Mouse (Mus musculus) ES-CJ7 (cell line): Measurements from ENCODE around the gene Arntl.

Source experiments
- DNase-seq: peaks from one replicate; pipeline ENCODE4 v3.0.0; 2011; ENCODE audit warnings: low read depth, low spot score

Arntl gene

GRCm38 (mm10) chr7:113206644-113207470, at the start of gene Arntl:
Gene Arntl, plus strand, starts transcription at chr7:113207465.
- peak; percentile 100 for DNase-seq

GRCm38 (mm10) chr7:113161077-113161698, 46.1 kb upstream of the Arntl start:
- no peak for DNase-seq

GRCm38 (mm10) chr7:113164719-113165118, 42.5 kb upstream of the Arntl start:
- no peak for DNase-seq

- peak; percentile 74 for DNase-seq
These were observed 40.2 kb upstream of the Arntl start for GRCm38 (mm10) chr7:113167092-113167491.

- no peak for DNase-seq
These were observed 38.7 kb upstream of the Arntl start for GRCm38 (mm10) chr7:113168609-113169008.

GRCm38 (mm10) chr7:113172425-113172824, 34.8 kb upstream of the Arntl start:
- peak; percentile 53 for DNase-seq

GRCm38 (mm10) chr7:113175481-113175880, 31.8 kb upstream of the Arntl start:
- DNase-seq, result no peak

GRCm38 (mm10) chr7:113178073-113178472, 29.2 kb upstream of the Arntl start:
- no peak for DNase-seq

GRCm38 (mm10) chr7:113183787-113184186, 23.5 kb upstream of the Arntl start:
- no peak for DNase-seq

GRCm38 (mm10) chr7:113185056-113185455, 22.2 kb upstream of the Arntl start:
- no peak for DNase-seq

GRCm38 (mm10) chr7:113186041-113186800, 21.0 kb upstream of the Arntl start:
- DNase-seq, result peak; percentile 63

- DNase-seq, result no peak
These were observed 19.2 kb upstream of the Arntl start for GRCm38 (mm10) chr7:113188091-113188490.

- DNase-seq, result no peak
These were observed 18.7 kb upstream of the Arntl start for GRCm38 (mm10) chr7:113188566-113188965.

GRCm38 (mm10) chr7:113191787-113192186, 15.5 kb upstream of the Arntl start:
- DNase-seq, result peak; percentile 48

GRCm38 (mm10) chr7:113192714-113193365, 14.4 kb upstream of the Arntl start:
- no peak for DNase-seq

GRCm38 (mm10) chr7:113193872-113194271, 13.4 kb upstream of the Arntl start:
- no peak for DNase-seq

GRCm38 (mm10) chr7:113195271-113195670, 12.0 kb upstream of the Arntl start:
- no peak for DNase-seq

- DNase-seq, result no peak
These were observed 11.1 kb upstream of the Arntl start for GRCm38 (mm10) chr7:113196171-113196570.

- no peak for DNase-seq
These were observed 10.0 kb upstream of the Arntl start for GRCm38 (mm10) chr7:113197161-113197775.

- no peak for DNase-seq
These were observed 5.7 kb upstream of the Arntl start for GRCm38 (mm10) chr7:113201584-113201983.
